Mouse (Mus musculus) small intestine, adult 2 months (tissue): Measurements from ENCODE around the gene Hcrt.

Experiments
- CTCF ChIP-seq: fragments of 200-500 bp; IDR thresholded peaks from 2 replicates; pipeline ENCODE4 v1.5.1; 2012; ENCODE audit warnings: low read depth, mild to moderate bottlenecking, control low read depth, inconsistent platforms, low read length, moderate library complexity, mixed read lengths; ENCODE audit not compliant: insufficient replicate concordance, insufficient read length; ENCODE audit errors: extremely low read depth
- POLR2A ChIP-seq: fragments of 200-500 bp; IDR thresholded peaks from 2 replicates; pipeline ENCODE4 v1.6.1; 2012; ENCODE audit warnings: low read depth, mild to moderate bottlenecking, control low read depth, inconsistent platforms, low read length, moderate library complexity

- TF ChIP-seq CTCF: no peak
- no peak for TF ChIP-seq POLR2A
Observed at GRCm38 (mm10) chr11:100806380-100807305, 43.9 kb upstream of the Hcrt start.
